Mouse (Mus musculus) heart, postnatal 25 days (tissue): Measurements from ENCODE around the gene Nhlrc2. TPM values are rescaled to one million over a fixed set of nuclear protein-coding genes. Genes with fewer than 3 reads are reported as not detected.

Experiments
- DNase-seq: peaks from one replicate; pipeline ENCODE4 v3.0.0; 2022; ENCODE audit warnings: low spot score
- intact Hi-C: fragments of 180-260 bp; cut with DNase I; formaldehyde crosslinking; loops from one replicate; pipeline ENCODE4 v1.15.1; 2025
- total RNA-seq, 2 experiments: library from RNA; stranded (reverse); gene quantifications; 2 replicates each; pipeline ENCODE4 v1.2.3; 2021

Nhlrc2 gene
- total RNA-seq, 2 experiments from 2014 or later: 22.9 to 28.6 TPM

GRCm38 (mm10) chr19:56562433-56563138, 14.5 kb downstream of the Nhlrc2 start:
- DNase-seq: no peak
- intact Hi-C loops: no loop called here

- no peak for DNase-seq
- intact Hi-C loops: no loop called here
Observed at GRCm38 (mm10) chr19:56563469-56563868, 15.4 kb downstream of the Nhlrc2 start.

- DNase-seq: no peak
- intact Hi-C loops: loop anchor here (1.0 to 5.0 kb wide), 4 partner anchors 143 to 342 kb away; partner anchors contain the start of gene Adrb1
Observed at GRCm38 (mm10) chr19:56565358-56565757, 17.3 kb downstream of the Nhlrc2 start.

GRCm38 (mm10) chr19:56566041-56566440, 18.0 kb downstream of the Nhlrc2 start:
- DNase-seq: peak; percentile 36
- intact Hi-C loops: loop anchor here (5.0 kb wide), 2 partner anchors 156 to 341 kb away; partner anchors contain the start of gene Adrb1

GRCm38 (mm10) chr19:56566940-56567339, 18.9 kb downstream of the Nhlrc2 start:
- intact Hi-C loops: loop anchor here (5.0 kb wide), 2 partner anchors 155 to 340 kb away; partner anchors contain the start of gene Adrb1

GRCm38 (mm10) chr19:56570781-56571180, 22.7 kb downstream of the Nhlrc2 start:
- intact Hi-C loops: no loop called here
- no peak for DNase-seq

More at GRCm38 (mm10) chr19:56566940-56567339, 18.9 kb downstream of the Nhlrc2 start:
- DNase-seq: no peak

GRCm38 (mm10) chr19:56571234-56571633, 23.2 kb downstream of the Nhlrc2 start:
- intact Hi-C loops: no loop called here
- DNase-seq: no peak

GRCm38 (mm10) chr19:56571913-56572312, 23.9 kb downstream of the Nhlrc2 start:
- intact Hi-C loops: no loop called here
- DNase-seq: no peak

GRCm38 (mm10) chr19:56573184-56573583, 25.1 kb downstream of the Nhlrc2 start:
- DNase-seq: no peak
- intact Hi-C loops: no loop called here

GRCm38 (mm10) chr19:56577801-56578200, 29.7 kb downstream of the Nhlrc2 start:
- no peak for DNase-seq
- intact Hi-C loops: no loop called here

- DNase-seq: no peak
- intact Hi-C loops: no loop called here
Observed at GRCm38 (mm10) chr19:56581981-56582380, 33.9 kb downstream of the Nhlrc2 start.

- no peak for DNase-seq
- intact Hi-C loops: no loop called here
Observed at GRCm38 (mm10) chr19:56583785-56584184, 35.7 kb downstream of the Nhlrc2 start.

- intact Hi-C loops: no loop called here
- DNase-seq: no peak
Observed at GRCm38 (mm10) chr19:56584288-56584687, 36.2 kb downstream of the Nhlrc2 start.

GRCm38 (mm10) chr19:56586320-56586719, 38.3 kb downstream of the Nhlrc2 start:
- intact Hi-C loops: no loop called here
- DNase-seq: no peak

GRCm38 (mm10) chr19:56588205-56588626, 40.2 kb downstream of the Nhlrc2 start:
- peak; percentile 64 for DNase-seq
- intact Hi-C loops: no loop called here

GRCm38 (mm10) chr19:56589008-56589407, 40.9 kb downstream of the Nhlrc2 start:
- intact Hi-C loops: no loop called here
- no peak for DNase-seq

- DNase-seq: no peak
- intact Hi-C loops: no loop called here
Observed at GRCm38 (mm10) chr19:56589455-56589854, 41.4 kb downstream of the Nhlrc2 start.

- DNase-seq: no peak
- intact Hi-C loops: no loop called here
Observed at GRCm38 (mm10) chr19:56590250-56590649, 42.2 kb downstream of the Nhlrc2 start.

- no peak for DNase-seq
- intact Hi-C loops: no loop called here
Observed at GRCm38 (mm10) chr19:56592472-56592871, 44.4 kb downstream of the Nhlrc2 start.

- no peak for DNase-seq
- intact Hi-C loops: loop anchor here (5.0 kb wide), 1 partner anchor 122 kb away; the partner anchor contains the start of gene Adrb1
Observed at GRCm38 (mm10) chr19:56599996-56600395, 51.9 kb downstream of the Nhlrc2 start.

GRCm38 (mm10) chr19:56600797-56601196, 52.7 kb downstream of the Nhlrc2 start:
- intact Hi-C loops: loop anchor here (5.0 kb wide), 1 partner anchor 122 kb away; the partner anchor contains the start of gene Adrb1
- no peak for DNase-seq
